Mouse (Mus musculus): ENCODE results near the gene Olfr1036. TPM values are rescaled to one million over a fixed set of nuclear protein-coding genes. Genes with fewer than 3 reads are reported as not detected.

Olfr1036 gene
- polyA plus RNA-seq (2014; fragmentation: Illumina TruSeq; extraction: RNeasy Lipid Tissue Mini Kit (QIAGEN cat#74804); ENCODE audit: low read depth, low replicate concordance), result not detected

DNA sequence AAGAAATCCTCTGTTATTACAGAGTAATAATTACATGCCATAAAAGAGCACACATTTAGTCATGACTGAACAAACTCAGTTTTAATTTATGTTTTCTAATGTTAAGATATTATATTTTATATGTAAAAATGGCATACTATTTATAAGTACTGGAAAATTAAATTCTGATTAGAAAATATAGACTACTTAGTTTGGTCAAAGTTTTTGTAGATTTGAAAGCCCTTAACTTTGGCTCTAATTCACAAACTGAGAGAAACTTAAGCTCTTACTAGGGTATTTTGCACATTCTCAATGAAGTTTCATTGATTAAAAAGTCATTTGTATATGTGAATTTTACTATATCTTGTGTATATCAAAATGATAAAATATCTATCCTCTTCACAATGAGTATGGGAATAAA lies at the start of gene Olfr1036:
Gene Olfr1036, plus strand, starts transcription at position 301 of the 400 bp plus-strand sequence.

DNA sequence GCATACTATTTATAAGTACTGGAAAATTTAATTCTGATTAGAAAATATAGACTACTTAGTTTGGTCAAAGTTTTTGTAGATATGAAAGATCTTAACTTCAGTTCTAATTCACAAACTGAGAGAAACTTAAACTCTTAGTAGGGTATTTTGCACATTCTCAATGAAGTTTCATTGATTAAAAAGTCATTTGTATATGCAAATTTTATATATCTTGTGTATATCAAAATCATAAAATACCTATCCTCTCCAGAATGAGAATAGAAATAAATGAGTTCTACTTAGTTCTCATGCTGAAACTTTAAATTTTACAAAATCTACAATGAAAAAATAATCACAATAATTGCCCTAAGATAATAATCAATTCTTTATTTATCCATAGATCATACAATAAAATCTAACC lies 28.2 kb upstream of the Olfr1036 start, which contains the start of gene Olfr1034:
Gene Olfr1034, plus strand, starts transcription at position 301 of the 400 bp plus-strand sequence.

DNA sequence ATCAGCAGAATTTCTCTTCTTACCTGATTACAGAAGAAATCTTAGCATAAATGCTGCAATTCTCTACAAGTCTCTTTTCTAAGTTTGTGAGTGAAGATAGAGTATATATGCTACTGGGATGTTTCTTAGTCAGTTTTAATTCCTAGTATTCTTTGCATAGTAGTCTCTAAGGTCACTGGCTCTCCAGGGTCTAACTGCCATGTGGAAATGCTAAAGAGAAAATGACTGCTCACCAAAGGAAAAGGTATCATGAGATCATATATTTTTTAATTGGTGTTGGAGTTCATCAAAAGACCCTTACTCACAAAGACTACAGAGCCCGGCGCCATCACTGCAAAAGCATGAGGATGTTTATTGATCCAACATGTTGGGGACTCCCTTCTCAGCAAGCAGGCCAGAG lies 13.5 kb downstream of the Olfr1036 start, which contains the start of gene Olfr1037:
Gene Olfr1037, minus strand, starts transcription at position 101 of the 400 bp plus-strand sequence.

Other genes starting within 250 kb of the Olfr1036 start
- gene Olfr1019, start 228.5 kb upstream of the Olfr1036 start, polyA plus RNA-seq (2014; fragmentation: Illumina TruSeq; extraction: RNeasy Lipid Tissue Mini Kit (QIAGEN cat#74804); ENCODE audit: low read depth, low replicate concordance), result not detected
- not detected for gene Olfr1020, start 227.0 kb upstream of the Olfr1036 start, polyA plus RNA-seq (2014; fragmentation: Illumina TruSeq; extraction: RNeasy Lipid Tissue Mini Kit (QIAGEN cat#74804); ENCODE audit: low read depth, low replicate concordance)
- not detected for gene Olfr1022, start 205.4 kb upstream of the Olfr1036 start, polyA plus RNA-seq (2014; fragmentation: Illumina TruSeq; extraction: RNeasy Lipid Tissue Mini Kit (QIAGEN cat#74804); ENCODE audit: low read depth, low replicate concordance)
- not detected for gene Olfr1023, start 188.4 kb upstream of the Olfr1036 start, polyA plus RNA-seq (2014; fragmentation: Illumina TruSeq; extraction: RNeasy Lipid Tissue Mini Kit (QIAGEN cat#74804); ENCODE audit: low read depth, low replicate concordance)
- not detected for gene Olfr1024, start 168.9 kb upstream of the Olfr1036 start, polyA plus RNA-seq (2014; fragmentation: Illumina TruSeq; extraction: RNeasy Lipid Tissue Mini Kit (QIAGEN cat#74804); ENCODE audit: low read depth, low replicate concordance)
- not detected for gene Olfr1025-ps1, start 158.8 kb upstream of the Olfr1036 start, polyA plus RNA-seq (2014; fragmentation: Illumina TruSeq; extraction: RNeasy Lipid Tissue Mini Kit (QIAGEN cat#74804); ENCODE audit: low read depth, low replicate concordance)
- not detected for gene Olfr1026, start 152.4 kb upstream of the Olfr1036 start, polyA plus RNA-seq (2014; fragmentation: Illumina TruSeq; extraction: RNeasy Lipid Tissue Mini Kit (QIAGEN cat#74804); ENCODE audit: low read depth, low replicate concordance)
- gene Olfr1028, start 123.6 kb upstream of the Olfr1036 start, polyA plus RNA-seq (2014; fragmentation: Illumina TruSeq; extraction: RNeasy Lipid Tissue Mini Kit (QIAGEN cat#74804); ENCODE audit: low read depth, low replicate concordance), result not detected
- 0.13 TPM for gene Olfr1029, start 100.1 kb upstream of the Olfr1036 start, polyA plus RNA-seq (2014; fragmentation: Illumina TruSeq; extraction: RNeasy Lipid Tissue Mini Kit (QIAGEN cat#74804); ENCODE audit: low read depth, low replicate concordance)
- gene Olfr1030, start 94.7 kb upstream of the Olfr1036 start, polyA plus RNA-seq (2014; fragmentation: Illumina TruSeq; extraction: RNeasy Lipid Tissue Mini Kit (QIAGEN cat#74804); ENCODE audit: low read depth, low replicate concordance), result not detected
- gene Olfr1031, start 83.7 kb upstream of the Olfr1036 start, polyA plus RNA-seq (2014; fragmentation: Illumina TruSeq; extraction: RNeasy Lipid Tissue Mini Kit (QIAGEN cat#74804); ENCODE audit: low read depth, low replicate concordance), result not detected
- gene Olfr1032, start 68.5 kb upstream of the Olfr1036 start, polyA plus RNA-seq (2014; fragmentation: Illumina TruSeq; extraction: RNeasy Lipid Tissue Mini Kit (QIAGEN cat#74804); ENCODE audit: low read depth, low replicate concordance), result not detected
- 14.7 TPM for gene Olfr1033, start 53.4 kb upstream of the Olfr1036 start, polyA plus RNA-seq (2014; fragmentation: Illumina TruSeq; extraction: RNeasy Lipid Tissue Mini Kit (QIAGEN cat#74804); ENCODE audit: low read depth, low replicate concordance)
- 5.8 TPM for gene Olfr1034, start 28.1 kb upstream of the Olfr1036 start, polyA plus RNA-seq (2014; fragmentation: Illumina TruSeq; extraction: RNeasy Lipid Tissue Mini Kit (QIAGEN cat#74804); ENCODE audit: low read depth, low replicate concordance)
- gene Olfr1037, start 13.4 kb downstream of the Olfr1036 start, polyA plus RNA-seq (2014; fragmentation: Illumina TruSeq; extraction: RNeasy Lipid Tissue Mini Kit (QIAGEN cat#74804); ENCODE audit: low read depth, low replicate concordance), result not detected
- not detected for gene Olfr1039, start 61.9 kb downstream of the Olfr1036 start, polyA plus RNA-seq (2014; fragmentation: Illumina TruSeq; extraction: RNeasy Lipid Tissue Mini Kit (QIAGEN cat#74804); ENCODE audit: low read depth, low replicate concordance)
- gene Olfr1040, start 72.7 kb downstream of the Olfr1036 start, polyA plus RNA-seq (2014; fragmentation: Illumina TruSeq; extraction: RNeasy Lipid Tissue Mini Kit (QIAGEN cat#74804); ENCODE audit: low read depth, low replicate concordance), result not detected
- gene Olfr1042, start 87.8 kb downstream of the Olfr1036 start, polyA plus RNA-seq (2014; fragmentation: Illumina TruSeq; extraction: RNeasy Lipid Tissue Mini Kit (QIAGEN cat#74804); ENCODE audit: low read depth, low replicate concordance), result not detected
- not detected for gene Olfr1043, start 93.5 kb downstream of the Olfr1036 start, polyA plus RNA-seq (2014; fragmentation: Illumina TruSeq; extraction: RNeasy Lipid Tissue Mini Kit (QIAGEN cat#74804); ENCODE audit: low read depth, low replicate concordance)
- not detected for gene Olfr1044, start 103.8 kb downstream of the Olfr1036 start, polyA plus RNA-seq (2014; fragmentation: Illumina TruSeq; extraction: RNeasy Lipid Tissue Mini Kit (QIAGEN cat#74804); ENCODE audit: low read depth, low replicate concordance)
- not detected for gene Olfr52, start 111.7 kb downstream of the Olfr1036 start, polyA plus RNA-seq (2014; fragmentation: Illumina TruSeq; extraction: RNeasy Lipid Tissue Mini Kit (QIAGEN cat#74804); ENCODE audit: low read depth, low replicate concordance)
- not detected for gene Olfr1045, start 129.0 kb downstream of the Olfr1036 start, polyA plus RNA-seq (2014; fragmentation: Illumina TruSeq; extraction: RNeasy Lipid Tissue Mini Kit (QIAGEN cat#74804); ENCODE audit: low read depth, low replicate concordance)
- not detected for gene Olfr1046, start 145.3 kb downstream of the Olfr1036 start, polyA plus RNA-seq (2014; fragmentation: Illumina TruSeq; extraction: RNeasy Lipid Tissue Mini Kit (QIAGEN cat#74804); ENCODE audit: low read depth, low replicate concordance)
- not detected for gene Olfr1047, start 157.4 kb downstream of the Olfr1036 start, polyA plus RNA-seq (2014; fragmentation: Illumina TruSeq; extraction: RNeasy Lipid Tissue Mini Kit (QIAGEN cat#74804); ENCODE audit: low read depth, low replicate concordance)
- not detected for gene Olfr1048, start 166.3 kb downstream of the Olfr1036 start, polyA plus RNA-seq (2014; fragmentation: Illumina TruSeq; extraction: RNeasy Lipid Tissue Mini Kit (QIAGEN cat#74804); ENCODE audit: low read depth, low replicate concordance)
- gene Olfr1049, start 184.3 kb downstream of the Olfr1036 start, polyA plus RNA-seq (2014; fragmentation: Illumina TruSeq; extraction: RNeasy Lipid Tissue Mini Kit (QIAGEN cat#74804); ENCODE audit: low read depth, low replicate concordance), result not detected
- gene Olfr1051, start 205.1 kb downstream of the Olfr1036 start, polyA plus RNA-seq (2014; fragmentation: Illumina TruSeq; extraction: RNeasy Lipid Tissue Mini Kit (QIAGEN cat#74804); ENCODE audit: low read depth, low replicate concordance), result not detected
- gene Olfr1052, start 218.5 kb downstream of the Olfr1036 start, polyA plus RNA-seq (2014; fragmentation: Illumina TruSeq; extraction: RNeasy Lipid Tissue Mini Kit (QIAGEN cat#74804); ENCODE audit: low read depth, low replicate concordance), result not detected
- gene Olfr1053, start 241.3 kb downstream of the Olfr1036 start, polyA plus RNA-seq (2014; fragmentation: Illumina TruSeq; extraction: RNeasy Lipid Tissue Mini Kit (QIAGEN cat#74804); ENCODE audit: low read depth, low replicate concordance), result not detected